In the genomic region with DNA sequence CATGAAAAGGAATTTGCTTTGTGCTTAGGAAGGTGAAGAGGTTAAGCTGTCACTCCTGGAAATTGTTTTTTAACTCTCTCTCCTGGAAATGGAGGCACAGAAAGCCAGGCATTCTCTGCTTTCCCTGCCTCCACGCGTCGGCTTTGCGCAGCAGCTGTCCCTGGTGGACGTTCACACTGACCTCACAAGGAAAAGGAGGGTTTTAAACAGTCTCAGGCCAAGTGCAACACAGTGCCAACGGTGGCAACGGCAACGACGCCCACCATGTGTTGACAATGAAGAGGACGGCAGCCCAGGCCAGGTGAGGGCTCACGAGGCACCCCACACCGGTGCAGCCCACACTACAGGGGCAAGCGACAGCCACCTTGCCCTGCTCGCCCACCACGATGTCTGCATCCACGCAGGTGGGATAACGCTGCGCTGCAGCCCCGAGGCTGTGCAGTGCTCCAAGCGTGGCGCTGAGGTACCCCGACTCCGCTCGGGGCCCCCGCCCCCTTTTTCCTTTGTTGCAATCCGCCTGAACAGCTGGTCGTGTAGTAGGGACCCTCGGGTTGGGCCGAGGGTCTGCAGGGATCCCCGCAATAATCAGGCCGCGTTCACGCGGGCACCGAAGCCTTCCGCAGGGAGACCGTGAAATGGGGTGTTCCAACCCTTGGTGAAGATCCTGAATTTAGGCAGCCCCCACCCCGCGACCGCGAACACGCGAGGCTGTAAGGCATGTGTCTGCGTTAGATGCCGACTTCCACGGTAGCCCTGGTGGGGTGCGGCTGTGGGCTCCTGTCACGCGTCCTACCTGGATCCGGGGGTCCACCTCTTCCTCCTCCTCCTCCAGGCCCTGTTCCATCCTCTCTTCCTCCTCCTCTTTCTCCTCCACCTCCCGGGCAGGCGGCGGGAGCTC, we compare ENCODE assay signal across 8 mouse cellular contexts. TPM values are rescaled to one million over a fixed set of nuclear protein-coding genes. Genes with fewer than 3 reads are reported as not detected.
A peak's percentile ranks its signal among the peaks of the same experiment; 100 is the strongest.
DNase-seq lines count a peak whose midpoint lies in the region; ATAC-seq and TF ChIP-seq lines count a peak whose summit lies in the region.

No protein-coding gene starts in this region.

- no peaks in the 10 kb centered on the region for H3K9me3 ChIP-seq in lung, embryonic 16.5 days (ENCODE audit: control insufficient read depth, low read length)
- no peaks in the 10 kb centered on the region for H3K9me3 ChIP-seq in forebrain, embryonic 14.5 days (replicated peaks; ENCODE audit: control insufficient read depth, low read length)
- no peaks in the 10 kb centered on the region for H3K9me3 ChIP-seq in intestine, postnatal 0 days (ENCODE audit: control insufficient read depth)
- no peaks in the 10 kb centered on the region for H3K9me3 ChIP-seq in lung, postnatal 0 days (ENCODE audit: low read length)

- H3K27me3 ChIP-seq in lung, embryonic 16.5 days (ENCODE audit: control insufficient read depth, insufficient read depth, low read depth, low read length) = peaks cover 31% of the 10 kb centered on the region
- H3K27me3 ChIP-seq in forebrain, embryonic 14.5 days (replicated peaks; ENCODE audit: control insufficient read depth, insufficient read depth, low read length) = no peaks in the 10 kb centered on the region
- H3K27me3 ChIP-seq in intestine, postnatal 0 days (replicated peaks; ENCODE audit: control insufficient read depth, insufficient read depth, low read length) = no peaks in the 10 kb centered on the region
- peaks cover 5% of the 10 kb centered on the region; the same call in 1 of the 2 replicates for H3K27me3 ChIP-seq in lung, postnatal 0 days (replicated peaks; ENCODE audit: insufficient read depth, low read length)

- no peak for TF ChIP-seq CTCF in bone marrow, adult 2 months (IDR thresholded peaks at IDR 0.05; ENCODE audit: control insufficient read depth, insufficient read depth, low read length)
- TF ChIP-seq CTCF in intestine, postnatal 0 days (IDR thresholded peaks at IDR 0.05; ENCODE audit: low read depth) = peak; percentile 39
- peak; percentile 44; the same call in 1 of the 2 replicates for TF ChIP-seq CTCF in lung, postnatal 0 days (IDR thresholded peaks at IDR 0.05)

- peak overlapping the region; percentile 53 for H3K27ac ChIP-seq in lung, embryonic 16.5 days (ENCODE audit: low read length)
- peak overlapping the region; percentile 73 for H3K27ac ChIP-seq in bone marrow, adult 2 months (ENCODE audit: control insufficient read depth, insufficient read depth, low read depth, low read length, poor library complexity)
- H3K27ac ChIP-seq in forebrain, embryonic 14.5 days (ENCODE audit: low read depth, low read length) = peak overlapping the region; percentile 92
- H3K27ac ChIP-seq in intestine, postnatal 0 days (ENCODE audit: low read depth, low read length) = 0 out of 2 replicates have a peak overlapping the region, but pooled peaks have one; percentile 11
- H3K27ac ChIP-seq in lung, postnatal 0 days (ENCODE audit: low read length) = peak overlapping the region; percentile 71

- no peaks in the 10 kb centered on the region for H3K36me3 ChIP-seq in lung, embryonic 16.5 days (ENCODE audit: control insufficient read depth, insufficient read depth, low read length)
- 0 out of 2 replicates have a peak, but pooled peaks cover 7% of the 10 kb centered on the region for H3K36me3 ChIP-seq in forebrain, embryonic 14.5 days (ENCODE audit: control insufficient read depth, insufficient read depth, low read length)
- no peaks in the 10 kb centered on the region for H3K36me3 ChIP-seq in intestine, postnatal 0 days (ENCODE audit: control insufficient read depth, insufficient read depth)
- H3K36me3 ChIP-seq in lung, postnatal 0 days (ENCODE audit: insufficient read depth, low read length) = no peaks in the 10 kb centered on the region

- peak overlapping the region; percentile 75 for H3K4me3 ChIP-seq in lung, embryonic 16.5 days (ENCODE audit: low read length)
- peak overlapping the region; percentile 97 for H3K4me3 ChIP-seq in bone marrow, adult 2 months (replicated peaks; ENCODE audit: control insufficient read depth, low read depth, low read length)
- peak overlapping the region; percentile 71 for H3K4me3 ChIP-seq in forebrain, embryonic 14.5 days (ENCODE audit: low read depth, low read length)
- H3K4me3 ChIP-seq in intestine, postnatal 0 days (ENCODE audit: low read depth, low read length) = peak overlapping the region; percentile 67
- H3K4me3 ChIP-seq in lung, postnatal 0 days (ENCODE audit: low read depth, low read length) = peak overlapping the region; percentile 65

- 0 out of 2 replicates have a peak, but pooled peaks have one; percentile 10 for TF ChIP-seq POLR2A in bone marrow, adult 2 months (IDR thresholded peaks at IDR 0.05; ENCODE audit: borderline replicate concordance, control insufficient read depth, low read depth, low read length)

- no peak for TF ChIP-seq EP300 in lung, postnatal 0 days (IDR thresholded peaks at IDR 0.05)

- DNase-seq in lung, postnatal 25 days (ENCODE audit: low spot score) = no peak
- DNase-seq in forebrain, embryonic 14.5 days (ENCODE audit: low spot score) = peak; percentile 64
- DNase-seq in lung, postnatal 0 days (ENCODE audit: low spot score) = peak; percentile 54
- DNase-seq in right cerebral cortex, postnatal 25 days = peak; percentile 34
- no peak for DNase-seq in urinary bladder, postnatal 14 days (ENCODE audit: low spot score)

- peak; percentile 41 for ATAC-seq in lung, embryonic 16.5 days (ENCODE audit: low read depth)
- peak; percentile 71 for ATAC-seq in forebrain, embryonic 14.5 days
- ATAC-seq in intestine, postnatal 0 days = peak; percentile 42
- ATAC-seq in lung, postnatal 0 days = peak; percentile 3

- peak overlapping the region; percentile 85 for H3K4me2 ChIP-seq in lung, embryonic 16.5 days (ENCODE audit: low read depth, low read length)
- peak overlapping the region; percentile 80 for H3K4me2 ChIP-seq in forebrain, embryonic 14.5 days (ENCODE audit: low read length)
- H3K4me2 ChIP-seq in intestine, postnatal 0 days (replicated peaks; ENCODE audit: low read depth) = peak overlapping the region; percentile 86
- peak overlapping the region; percentile 80 for H3K4me2 ChIP-seq in lung, postnatal 0 days (replicated peaks; ENCODE audit: low read depth, low read length)

- peak overlapping the region; percentile 82 for H3K9ac ChIP-seq in lung, embryonic 16.5 days (ENCODE audit: low read length)
- peak overlapping the region; percentile 96 for H3K9ac ChIP-seq in forebrain, embryonic 14.5 days (ENCODE audit: low read length)
- peak overlapping the region; percentile 77 for H3K9ac ChIP-seq in intestine, postnatal 0 days (ENCODE audit: low read depth, low read length)
- H3K9ac ChIP-seq in lung, postnatal 0 days (replicated peaks; ENCODE audit: low read depth) = peak overlapping the region; percentile 66

- under 1% methylated on average over 53 of the region's 53 CpGs for WGBS in lung, embryonic 16.5 days
- WGBS in bone marrow, adult 2 months = 2% methylated on average over 53 of the region's 53 CpGs
- WGBS in forebrain, embryonic 14.5 days = 1% methylated on average over 53 of the region's 53 CpGs
- WGBS in intestine, postnatal 0 days = 3% methylated on average over 53 of the region's 53 CpGs
- WGBS in lung, postnatal 0 days = 2% methylated on average over 53 of the region's 53 CpGs

- H3K4me1 ChIP-seq in lung, embryonic 16.5 days (replicated peaks; ENCODE audit: control insufficient read depth, insufficient read depth, low read length) = peaks cover 18% of the 10 kb centered on the region
- peaks cover 4% of the 10 kb centered on the region; the same call in 1 of the 2 replicates for H3K4me1 ChIP-seq in bone marrow, adult 2 months (ENCODE audit: control insufficient read depth, insufficient read depth, low read length)
- peaks cover 8% of the 10 kb centered on the region; the same call in 1 of the 2 replicates for H3K4me1 ChIP-seq in forebrain, embryonic 14.5 days (ENCODE audit: control insufficient read depth, insufficient read depth, low read length)
- H3K4me1 ChIP-seq in intestine, postnatal 0 days (replicated peaks; ENCODE audit: control insufficient read depth, insufficient read depth, low read length) = no peaks in the 10 kb centered on the region
- peaks cover 11% of the 10 kb centered on the region; the same call in 1 of the 2 replicates for H3K4me1 ChIP-seq in lung, postnatal 0 days (ENCODE audit: insufficient read depth, low read depth, low read length)

RNA-seq across cellular contexts. Expression of a gene that starts 0.6 kb away (rescaled TPM):
- 26.1 and 27.3 TPM in 2 replicates for polyA plus RNA-seq in lung, embryonic 16.5 days (2015; fragmentation: Nextera tagmentation; extraction: Ambion mirVana)
- 14.6 and 24.0 TPM in 2 replicates for polyA plus RNA-seq in bone marrow, adult 2 months (2011; ENCODE audit: insufficient read depth, insufficient read length, low replicate concordance, missing spikeins)
- 33.9 and 44.8 TPM in 2 replicates for polyA plus RNA-seq in forebrain, embryonic 14.5 days (2014; fragmentation: Nextera tagmentation; extraction: Ambion mirVana)
- 12.0 and 12.4 TPM in 2 replicates for polyA plus RNA-seq in intestine, postnatal 0 days (2015; fragmentation: Nextera tagmentation; extraction: Ambion mirVana)
- 37.9 and 38.4 TPM in 2 replicates for polyA plus RNA-seq in lung, postnatal 0 days (2015; fragmentation: Nextera tagmentation; extraction: Ambion mirVana)

RNA-seq across cellular contexts. Expression of a gene that starts 58.9 kb away (rescaled TPM):
- polyA plus RNA-seq in lung, embryonic 16.5 days (2015; fragmentation: Nextera tagmentation; extraction: Ambion mirVana) = 21.0 and 21.3 TPM in 2 replicates
- polyA plus RNA-seq in bone marrow, adult 2 months (2011; ENCODE audit: insufficient read depth, insufficient read length, low replicate concordance, missing spikeins) = 11.5 and 16.2 TPM in 2 replicates
- 9.7 and 10.1 TPM in 2 replicates for polyA plus RNA-seq in forebrain, embryonic 14.5 days (2014; fragmentation: Nextera tagmentation; extraction: Ambion mirVana)
- polyA plus RNA-seq in intestine, postnatal 0 days (2015; fragmentation: Nextera tagmentation; extraction: Ambion mirVana) = 10.8 and 11.8 TPM in 2 replicates
- polyA plus RNA-seq in lung, postnatal 0 days (2015; fragmentation: Nextera tagmentation; extraction: Ambion mirVana) = 10.0 and 11.3 TPM in 2 replicates

RNA-seq across cellular contexts. Expression of a gene that starts 59.6 kb away (rescaled TPM):
- 50.3 and 54.3 TPM in 2 replicates for polyA plus RNA-seq in lung, embryonic 16.5 days (2015; fragmentation: Nextera tagmentation; extraction: Ambion mirVana)
- 15.7 and 33.7 TPM in 2 replicates for polyA plus RNA-seq in bone marrow, adult 2 months (2011; ENCODE audit: insufficient read depth, insufficient read length, low replicate concordance, missing spikeins)
- polyA plus RNA-seq in forebrain, embryonic 14.5 days (2014; fragmentation: Nextera tagmentation; extraction: Ambion mirVana) = 57.6 and 59.0 TPM in 2 replicates
- 28.2 and 28.6 TPM in 2 replicates for polyA plus RNA-seq in intestine, postnatal 0 days (2015; fragmentation: Nextera tagmentation; extraction: Ambion mirVana)
- 40.9 and 49.1 TPM in 2 replicates for polyA plus RNA-seq in lung, postnatal 0 days (2015; fragmentation: Nextera tagmentation; extraction: Ambion mirVana)

Comparison
In these comparisons a context has a peak if more than half of its experiments do, and no peak if none do; other contexts are left out.
1. DNase-seq: peak in forebrain, embryonic 14.5 days (single experiment), lung, postnatal 0 days (single experiment) and right cerebral cortex, postnatal 25 days (single experiment); none in lung, postnatal 25 days (single experiment) and urinary bladder, postnatal 14 days (single experiment).
2. ATAC-seq: peak in every context shown above with its lines; median percentile 71 in forebrain, embryonic 14.5 days; 42 in intestine, postnatal 0 days; 41 in lung, embryonic 16.5 days; 3 in lung, postnatal 0 days.
3. H3K27ac ChIP-seq: peak in every context shown above with its lines; median percentile 92 in forebrain, embryonic 14.5 days; 73 in bone marrow, adult 2 months; 71 in lung, postnatal 0 days; 53 in lung, embryonic 16.5 days; 11 in intestine, postnatal 0 days.
4. Peak in every context shown above with its lines, with median percentiles within 50 percentile points of each other: H3K4me2 ChIP-seq, H3K4me3 ChIP-seq and H3K9ac ChIP-seq.